Mouse (Mus musculus): ENCODE results near the gene Nr6a1. TPM values are rescaled to one million over a fixed set of nuclear protein-coding genes. Genes with fewer than 3 reads are reported as not detected.

Nr6a1 gene
- total RNA-seq, 1 experiment: 40.7 TPM

DNA sequence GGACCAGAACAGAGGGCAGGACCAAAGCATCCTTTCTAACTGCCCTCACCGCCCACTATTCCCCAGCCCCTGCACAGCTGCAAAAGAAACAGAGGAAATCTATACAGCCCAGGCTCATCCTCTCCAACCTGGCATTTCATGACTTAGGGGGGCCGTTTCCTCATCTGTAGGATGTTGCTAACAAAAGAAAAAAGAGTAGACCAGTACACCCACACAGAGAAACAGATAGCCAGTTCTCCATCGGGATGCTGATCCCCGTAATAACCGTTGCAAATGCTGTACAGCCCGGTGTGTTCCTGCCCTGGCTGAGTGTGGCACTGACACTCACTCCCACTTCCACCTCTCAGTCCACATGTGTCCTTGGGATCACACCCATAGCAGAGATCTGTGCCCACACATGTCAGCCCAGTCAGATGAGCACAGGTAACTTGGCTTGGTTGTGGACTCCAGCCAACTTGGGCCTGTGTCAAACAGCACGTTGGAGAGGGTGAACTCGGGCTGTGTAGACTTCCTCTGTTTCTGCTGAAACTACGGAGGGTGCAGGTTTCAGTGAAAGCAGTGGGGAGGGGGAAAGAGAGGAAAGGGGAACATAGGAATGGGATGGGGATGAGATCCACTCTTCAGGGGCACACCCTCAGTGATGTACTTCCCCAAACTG lies 9.4 kb upstream of the Nr6a1 start:
- Histone ChIP-seq H3K4me1 (ENCODE audit: control insufficient read depth in 2 of 2, insufficient read depth in 2 of 2, low read length in 2 of 2, poor library complexity in 1 of 2) (peaks cover 0 to 1% of the 10 kb centered on the region in 2 experiments; a peak in 1 of 4 replicates), H3K9me3 (ENCODE audit: control insufficient read depth, insufficient read depth, low read depth, low read length) (no peaks in the 10 kb centered on the region), H3K9ac (ENCODE audit: insufficient read depth, low read depth, low read length, poor library complexity, severe bottlenecking) (no peak overlapping the region), H3K27ac (ENCODE audit: insufficient read depth, low read depth, low read length, poor library complexity, severe bottlenecking) (no peak overlapping the region), H3K36me3 (ENCODE audit: control insufficient read depth, insufficient read depth, low read length, poor library complexity, severe bottlenecking) (no peaks in the 10 kb centered on the region), H3K4me3 (ENCODE audit: insufficient read depth in 1 of 2, low read depth in 1 of 2, low read length in 2 of 2, poor library complexity in 1 of 2, severe bottlenecking in 1 of 2) (no peak overlapping the region)
- TF ChIP-seq MAFK (IDR thresholded peaks at IDR 0.05; ENCODE audit: insufficient read depth, low read depth, low read length) (no peak), CHD2 (IDR thresholded peaks at IDR 0.05; ENCODE audit: low read depth, low read length) (no peak), ZNF384 (IDR thresholded peaks at IDR 0.05; ENCODE audit: low read depth, low read length) (no peak), ZC3H11A (IDR thresholded peaks at IDR 0.05; ENCODE audit: borderline replicate concordance, low read depth, low read length) (no peak), HCFC1 (IDR thresholded peaks at IDR 0.05; ENCODE audit: borderline replicate concordance, insufficient read depth, low read length) (no peak)
- DNase-seq (ENCODE audit: low read depth, low spot score): no peak
- in situ Hi-C loops (cut with MboI; ENCODE audit: low sequenced_read_pairs in 2 of 2, unreplicated experiment in 2 of 2): no loop called here

- Histone ChIP-seq H3K9me3 (ENCODE audit: control insufficient read depth, insufficient read depth, low read depth, low read length) (no peaks in the 10 kb centered on the region), H3K4me1 (ENCODE audit: control insufficient read depth in 2 of 2, insufficient read depth in 2 of 2, low read length in 2 of 2, poor library complexity in 1 of 2) (peaks cover 0 to 2% of the 10 kb centered on the region in 2 experiments; a peak in 1 of 4 replicates), H3K27ac (ENCODE audit: insufficient read depth, low read depth, low read length, poor library complexity, severe bottlenecking) (no peak overlapping the region), H3K4me3 (ENCODE audit: insufficient read depth in 1 of 2, low read depth in 1 of 2, low read length in 2 of 2, poor library complexity in 1 of 2, severe bottlenecking in 1 of 2) (no peak overlapping the region), H3K36me3 (ENCODE audit: control insufficient read depth, insufficient read depth, low read length, poor library complexity, severe bottlenecking) (no peaks in the 10 kb centered on the region), H3K9ac (ENCODE audit: insufficient read depth, low read depth, low read length, poor library complexity, severe bottlenecking) (no peak overlapping the region)
- DNase-seq (ENCODE audit: low read depth, low spot score): no peak
- no peak for TF ChIP-seq CHD2 (IDR thresholded peaks at IDR 0.05; ENCODE audit: low read depth, low read length)
- no peak for TF ChIP-seq MAFK (IDR thresholded peaks at IDR 0.05; ENCODE audit: insufficient read depth, low read depth, low read length)
- no peak for TF ChIP-seq ZNF384 (IDR thresholded peaks at IDR 0.05; ENCODE audit: low read depth, low read length)
- TF ChIP-seq ZC3H11A (IDR thresholded peaks at IDR 0.05; ENCODE audit: borderline replicate concordance, low read depth, low read length): no peak
- TF ChIP-seq HCFC1 (IDR thresholded peaks at IDR 0.05; ENCODE audit: borderline replicate concordance, insufficient read depth, low read length): no peak
- in situ Hi-C loops (cut with MboI; ENCODE audit: low sequenced_read_pairs in 2 of 2, unreplicated experiment in 2 of 2): loop anchor here in 1 of 2 experiments (5.0 kb wide), 1 partner anchor 62 kb away; the partner anchor contains the start of gene Wdr38
Measured at GRCm38 (mm10) chr2:38934936-38935335, 7.4 kb upstream of the Nr6a1 start.

DNA sequence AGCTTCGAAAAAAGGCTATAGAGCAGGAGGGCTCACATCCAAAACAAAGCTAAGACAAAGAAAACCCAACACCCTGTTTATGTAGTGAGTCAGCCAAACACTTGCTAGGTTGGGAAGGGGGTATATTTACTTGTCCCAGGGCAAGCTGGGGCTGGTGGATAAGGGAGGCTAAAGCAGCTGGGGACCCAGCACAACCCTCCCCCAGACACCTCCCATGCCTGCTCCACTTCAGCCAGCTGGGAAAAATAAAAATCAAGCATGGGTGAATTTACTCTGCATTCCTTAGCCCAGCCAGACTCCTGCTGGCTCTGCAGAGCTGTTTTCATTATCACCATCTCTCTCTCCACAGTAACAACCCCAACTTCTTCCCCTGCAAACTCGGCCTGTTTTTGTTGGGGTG lies 6.4 kb upstream of the Nr6a1 start:
- TF ChIP-seq ZNF384 (IDR thresholded peaks at IDR 0.05; ENCODE audit: low read depth, low read length) (no peak), CHD2 (IDR thresholded peaks at IDR 0.05; ENCODE audit: low read depth, low read length) (no peak), ZC3H11A (IDR thresholded peaks at IDR 0.05; ENCODE audit: borderline replicate concordance, low read depth, low read length) (no peak), HCFC1 (IDR thresholded peaks at IDR 0.05; ENCODE audit: borderline replicate concordance, insufficient read depth, low read length) (no peak), MAFK (IDR thresholded peaks at IDR 0.05; ENCODE audit: insufficient read depth, low read depth, low read length) (no peak)
- no peaks in the 10 kb centered on the region for H3K36me3 ChIP-seq (ENCODE audit: control insufficient read depth, insufficient read depth, low read length, poor library complexity, severe bottlenecking)
- DNase-seq (ENCODE audit: low read depth, low spot score): no peak
- H3K9ac ChIP-seq (ENCODE audit: insufficient read depth, low read depth, low read length, poor library complexity, severe bottlenecking): no peak overlapping the region
- H3K9me3 ChIP-seq (ENCODE audit: control insufficient read depth, insufficient read depth, low read depth, low read length): no peaks in the 10 kb centered on the region
- H3K4me1 ChIP-seq (ENCODE audit: control insufficient read depth in 2 of 2, insufficient read depth in 2 of 2, low read length in 2 of 2, poor library complexity in 1 of 2): peaks cover 0 to 2% of the 10 kb centered on the region in 2 experiments; a peak in 1 of 4 replicates
- H3K27ac ChIP-seq (ENCODE audit: insufficient read depth, low read depth, low read length, poor library complexity, severe bottlenecking): no peak overlapping the region
- in situ Hi-C loops (cut with MboI; ENCODE audit: low sequenced_read_pairs in 2 of 2, unreplicated experiment in 2 of 2): loop anchor here in 1 of 2 experiments (5.0 kb wide), 1 partner anchor 63 kb away; the partner anchor contains the start of gene Wdr38
- no peak overlapping the region for H3K4me3 ChIP-seq (ENCODE audit: insufficient read depth in 1 of 2, low read depth in 1 of 2, low read length in 2 of 2, poor library complexity in 1 of 2, severe bottlenecking in 1 of 2)

DNA sequence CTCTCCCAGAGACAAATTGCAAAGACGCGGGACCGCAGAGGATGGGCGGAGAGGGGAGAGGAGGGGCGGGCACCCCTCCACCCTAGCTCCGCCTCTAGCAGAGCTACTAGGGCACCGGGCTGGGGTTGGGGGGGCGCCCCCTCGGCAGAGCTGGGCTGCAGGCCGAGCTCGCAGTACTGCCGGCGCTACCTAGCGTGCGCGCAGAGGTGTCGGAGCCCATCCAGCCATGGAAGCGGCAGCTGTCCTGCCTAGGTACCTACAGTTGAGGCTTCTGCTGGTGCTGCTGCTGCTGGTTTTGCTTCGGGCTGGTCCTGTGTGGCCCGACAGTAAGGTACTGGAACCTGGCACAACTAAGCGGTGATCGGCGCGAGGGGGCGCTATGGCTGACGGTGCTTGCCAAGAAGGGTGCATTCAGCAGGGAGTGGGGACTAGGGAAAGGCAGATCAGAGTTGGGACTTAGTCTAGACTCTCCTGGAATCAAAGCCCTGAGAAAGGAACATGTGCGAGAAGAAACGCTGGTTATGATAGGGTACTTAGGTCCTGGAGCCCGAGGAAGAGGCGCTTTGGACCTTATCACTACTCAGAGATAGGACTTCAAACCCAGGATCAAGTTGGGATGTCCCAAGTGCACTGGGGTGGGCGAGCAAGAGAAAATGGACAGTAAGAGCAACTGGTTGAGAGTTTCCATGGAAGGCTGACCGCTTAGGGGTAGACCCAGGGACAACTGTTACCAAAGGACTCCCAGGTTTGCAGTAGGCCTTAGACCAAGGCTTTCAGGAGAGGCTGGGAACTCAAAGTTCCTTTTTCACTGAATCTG lies 4.6 kb upstream of the Nr6a1 start, which contains the start of gene Olfml2a:
TSS of gene Olfml2a (plus strand) at position 128 of the 817 bp plus-strand sequence.
- no peaks in the 10 kb centered on the region for H3K9me3 ChIP-seq (ENCODE audit: control insufficient read depth, insufficient read depth, low read depth, low read length)
- peak; percentile 36; the same call in 1 of the 2 replicates for TF ChIP-seq HCFC1 (IDR thresholded peaks at IDR 0.05; ENCODE audit: borderline replicate concordance, insufficient read depth, low read length)
- TF ChIP-seq ZC3H11A (IDR thresholded peaks at IDR 0.05; ENCODE audit: borderline replicate concordance, low read depth, low read length): no peak
- no peak within 1 kb of the TSS for H3K27ac ChIP-seq (ENCODE audit: insufficient read depth, low read depth, low read length, poor library complexity, severe bottlenecking)
- peak within 1 kb of the TSS; percentile 40; the same call in 1 of the 2 replicates for H3K9ac ChIP-seq (ENCODE audit: insufficient read depth, low read depth, low read length, poor library complexity, severe bottlenecking)
- in situ Hi-C loops (cut with MboI; ENCODE audit: low sequenced_read_pairs in 2 of 2, unreplicated experiment in 2 of 2): loop anchor here in 1 of 2 experiments (5.0 kb wide), 1 partner anchor 65 kb away; the partner anchor contains the start of gene Wdr38
- H3K36me3 ChIP-seq (ENCODE audit: control insufficient read depth, insufficient read depth, low read length, poor library complexity, severe bottlenecking): no peaks in the 10 kb centered on the region
- H3K4me1 ChIP-seq (ENCODE audit: control insufficient read depth in 2 of 2, insufficient read depth in 2 of 2, low read length in 2 of 2, poor library complexity in 1 of 2): peaks cover 0 to 2% of the 10 kb centered on the region in 2 experiments; a peak in 1 of 4 replicates
- peak within 1 kb of the TSS; percentile 67 to 76 for H3K4me3 ChIP-seq (ENCODE audit: insufficient read depth in 1 of 2, low read depth in 1 of 2, low read length in 2 of 2, poor library complexity in 1 of 2, severe bottlenecking in 1 of 2)
- DNase-seq (ENCODE audit: low read depth, low spot score): peak; percentile 74

Data from ES-E14 (cell line).